ENCODE assay signal across 18 mouse cellular contexts in genomic region chr2:156580507-156580906, GRCm38 (mm10). TPM values are rescaled to one million over a fixed set of nuclear protein-coding genes. Genes with fewer than 3 reads are reported as not detected.
DNase-seq lines count a peak whose midpoint lies in the region; TF ChIP-seq lines count a peak whose summit lies in the region.
"Had no signal": no experiment of that assay in that cellular context is flagged by ENCODE, and none has a peak within 500 bp of the region (broad histone marks: within the 10 kb centered on the region; RNA-seq: fewer than 3 reads in every experiment).

No protein-coding gene starts in this region.

- H3K4me3 ChIP-seq in kidney, adult 2 months (ENCODE audit: insufficient read depth, low read depth, low read length) = no peak overlapping the region
- H3K4me3 ChIP-seq in left cerebral cortex, adult 2 months = no peak overlapping the region
- no peak overlapping the region for H3K4me3 ChIP-seq in cortical plate, adult 2 months (ENCODE audit: insufficient read depth, low read length)
- H3K4me3 ChIP-seq: embryonic facial prominence, embryonic 13.5 days; embryonic facial prominence, embryonic 15.5 days; erythroblast, embryonic 14.5 days; forebrain, embryonic 10.5 days; forebrain, embryonic 12.5 days had no signal

- no peak for TF ChIP-seq POLR2A in kidney, adult 2 months (IDR thresholded peaks at IDR 0.05; ENCODE audit: low read depth, low read length)
- no peak for TF ChIP-seq POLR2A in cortical plate, adult 2 months (IDR thresholded peaks at IDR 0.05; ENCODE audit: extremely low read depth, insufficient read depth, low read length)

- no peaks in the 10 kb centered on the region for H3K4me1 ChIP-seq in kidney, adult 2 months (ENCODE audit: control insufficient read depth, insufficient read depth, low read length)
- H3K4me1 ChIP-seq in cortical plate, adult 2 months (ENCODE audit: control insufficient read depth, insufficient read depth, low read length) = peaks cover 17% of the 10 kb centered on the region

- no peaks in the 10 kb centered on the region for H3K27me3 ChIP-seq in kidney, adult 2 months (replicated peaks; ENCODE audit: control insufficient read depth, insufficient read depth, low read length)

- TF ChIP-seq CTCF in kidney, adult 2 months (conservative IDR thresholded peaks at IDR 0.05; ENCODE audit: insufficient read depth, insufficient read length, low read depth, low read length) = no peak
- no peak for TF ChIP-seq CTCF in left cerebral cortex, adult 2 months (IDR thresholded peaks at IDR 0.05)
- TF ChIP-seq CTCF in cortical plate, adult 2 months (IDR thresholded peaks at IDR 0.05; ENCODE audit: extremely low read depth, insufficient read depth, low read length) = no peak

- H3K27ac ChIP-seq in kidney, adult 2 months (ENCODE audit: insufficient read depth, low read depth, low read length) = no peak overlapping the region
- H3K27ac ChIP-seq in left cerebral cortex, adult 2 months = peak overlapping the region; percentile 45
- H3K27ac ChIP-seq in cortical plate, adult 2 months (ENCODE audit: insufficient read depth, low read length) = peak overlapping the region; percentile 15
- H3K27ac ChIP-seq: embryonic facial prominence, embryonic 13.5 days; embryonic facial prominence, embryonic 15.5 days; forebrain, embryonic 10.5 days; forebrain, embryonic 12.5 days had no signal

- 72% methylated on average over 5 of the region's 5 CpGs for WGBS in kidney, adult 2 months

- H3K36me3 ChIP-seq in kidney, adult 2 months (ENCODE audit: control insufficient read depth, insufficient read depth, low read length) = no peaks in the 10 kb centered on the region
- H3K36me3 ChIP-seq: embryonic facial prominence, embryonic 13.5 days; embryonic facial prominence, embryonic 15.5 days; forebrain, embryonic 10.5 days; forebrain, embryonic 12.5 days; G1E had no signal

- intact Hi-C loops in left cerebral cortex, adult 2 months (cut with DNase I) = no loop called here

- peak; percentile 56 for DNase-seq in adrenal gland, adult 2 months
- DNase-seq in adrenal gland, postnatal 25 days = no peak
- DNase-seq in kidney, adult 2 months = peak; percentile 12
- no peak for DNase-seq in kidney, adult 8-10 months
- DNase-seq in left cerebral cortex, adult 2 months (ENCODE audit: extremely low spot score in 1 of 2, low spot score in 2 of 2) = no peak
- DNase-seq in left cerebral cortex, adult 9 months (ENCODE audit: low spot score in 2 of 2) = no peak
- DNase-seq in right cerebral cortex, adult 2 months (ENCODE audit: low spot score in 2 of 2) = no peak
- DNase-seq: adrenal gland, postnatal 10 days; B cell, adult 2 months; cerebellum, adult 9-10 months; embryo, embryonic 11 days had no signal

RNA-seq across cellular contexts. Expression of gene Dlgap4, which starts 33.0 kb away (rescaled TPM):
- total RNA-seq in adrenal gland, adult 2 months (2021) = 10 to 100 TPM; 49.5 to 58.3 TPM
- 87.7 and 90.7 TPM in 2 replicates for polyA plus RNA-seq in adrenal gland, adult 2 months (2012; rRNA removed)
- total RNA-seq in adrenal gland, postnatal 25 days (2021) = 50.6 and 63.0 TPM in 2 replicates
- polyA plus RNA-seq in kidney, adult 2 months (2012; rRNA removed) = 50.6 and 51.1 TPM in 2 replicates
- total RNA-seq in left cerebral cortex, adult 2 months (2021) = 100 to 1,000 TPM; 248 to 254 TPM
- polyA plus RNA-seq in cortical plate, adult 2 months (2012; rRNA removed) = 205 and 222 TPM in 2 replicates

RNA-seq across cellular contexts. Expression of gene Aar2, which starts 33.1 kb away (rescaled TPM):
- total RNA-seq in adrenal gland, adult 2 months (2021) = 10 to 100 TPM; 30.5 to 32.9 TPM
- polyA plus RNA-seq in adrenal gland, adult 2 months (2012; rRNA removed) = 28.8 and 43.3 TPM in 2 replicates
- 28.1 and 38.0 TPM in 2 replicates for total RNA-seq in adrenal gland, postnatal 25 days (2021)
- 25.7 and 29.3 TPM in 2 replicates for polyA plus RNA-seq in kidney, adult 2 months (2012; rRNA removed)
- 10 to 100 TPM; 37.3 to 39.6 TPM for total RNA-seq in left cerebral cortex, adult 2 months (2021)
- 30.2 and 30.8 TPM in 2 replicates for polyA plus RNA-seq in cortical plate, adult 2 months (2012; rRNA removed)

Comparison
In these comparisons a context has a peak if more than half of its experiments do, and no peak if none do; other contexts are left out.
1. DNase-seq: peak in adrenal gland, adult 2 months (single experiment) and kidney, adult 2 months (single experiment); none in adrenal gland, postnatal 25 days (single experiment), kidney, adult 8-10 months (0 of 2), left cerebral cortex, adult 2 months (0 of 2), left cerebral cortex, adult 9 months (0 of 2) and right cerebral cortex, adult 2 months (0 of 2).